Mouse (Mus musculus): ENCODE measurements around the gene Nit1.

DNA sequence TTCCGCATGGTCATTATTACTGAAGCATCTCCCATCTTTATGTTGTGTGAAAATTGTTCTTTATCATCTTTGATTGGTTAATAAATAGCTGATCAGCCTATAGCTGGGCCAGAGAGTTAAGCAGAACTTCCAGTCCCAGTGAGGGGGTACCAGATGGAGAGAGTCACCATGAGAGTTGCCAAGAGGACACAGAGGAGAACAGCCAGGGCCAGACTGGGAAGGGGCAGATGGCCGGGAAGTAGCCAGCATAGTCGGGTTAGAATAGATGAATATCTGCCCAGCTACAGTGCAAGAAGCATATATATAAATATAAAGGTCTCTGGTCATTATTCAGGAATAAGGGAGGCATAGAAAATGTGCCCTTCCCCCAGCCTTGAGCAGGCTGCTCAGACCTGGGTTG, 47.2 kb downstream of the Nit1 start:
- no peak for TF ChIP-seq CTCF (IDR thresholded peaks at IDR 0.05; ENCODE audit: low read depth)
- TF ChIP-seq EP300 (IDR thresholded peaks at IDR 0.05; ENCODE audit: low read depth): no peak

Measured in heart, postnatal 0 days (tissue).